Mouse (Mus musculus): ENCODE measurements at regions not wholly inside any gene's neighbourhood (a gene's known extent, or its start where the extent isn't known, plus 50 kb on each side); places are given as distances from the start of the nearest gene placed in this dataset.

DNA sequence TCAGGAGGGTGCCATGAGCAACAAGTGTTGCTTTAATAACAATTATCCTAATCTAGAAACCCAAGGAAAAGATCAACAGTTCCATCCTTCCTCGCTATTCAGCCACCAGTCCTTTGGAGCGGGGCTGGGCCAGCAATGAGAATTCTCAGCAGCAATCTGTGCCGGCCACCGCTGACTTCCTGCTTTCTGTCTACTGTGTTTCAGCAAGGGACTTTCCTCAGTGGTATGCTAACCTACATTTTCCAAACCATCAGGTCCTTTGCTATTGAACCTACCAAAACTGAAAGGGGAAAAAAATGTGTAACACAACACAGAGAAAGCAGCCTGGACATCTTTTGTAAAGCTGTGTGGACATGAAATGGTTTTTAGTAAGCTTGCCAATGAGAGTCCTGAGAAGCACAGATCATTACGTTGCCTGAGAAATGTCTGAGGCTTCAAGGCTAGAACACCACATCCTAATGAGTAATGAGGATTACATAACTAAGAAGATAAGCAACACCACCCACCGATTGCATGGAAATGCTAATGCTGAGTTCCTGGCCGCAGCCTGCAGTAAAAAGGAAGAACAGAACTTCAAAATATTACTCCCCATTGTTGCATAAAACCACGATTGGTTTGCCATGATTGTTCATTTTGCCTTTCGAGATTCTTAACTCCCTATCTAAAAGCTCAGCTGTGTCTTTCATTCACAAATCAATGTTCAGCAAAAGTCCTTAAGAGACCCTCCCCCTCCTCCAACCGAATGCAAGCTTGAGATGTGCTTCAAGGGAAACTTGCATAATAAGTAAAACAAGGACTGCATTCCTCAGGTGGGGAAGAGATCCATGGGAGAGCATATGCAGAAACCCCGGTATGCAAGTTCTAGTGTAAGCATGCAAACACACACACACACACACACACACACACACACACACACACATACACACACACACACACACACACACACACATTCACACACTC is 130.9 kb upstream of the 4930412O13Rik start:
- H3K27ac ChIP-seq (ENCODE audit: low read length) = no peak overlapping the region
- H3K4me1 ChIP-seq (ENCODE audit: insufficient read depth, low read depth, low read length) = peaks cover 4% of the 10 kb centered on the region; the same call in 1 of the 2 replicates
- TF ChIP-seq EP300 (IDR thresholded peaks at IDR 0.05) (no peak), CTCF (IDR thresholded peaks at IDR 0.05) (no peak)
- no peaks in the 10 kb centered on the region for H3K27me3 ChIP-seq (replicated peaks; ENCODE audit: insufficient read depth, low read length)
- H3K4me3 ChIP-seq (ENCODE audit: low read depth, low read length) = no peak overlapping the region
- H3K4me2 ChIP-seq (replicated peaks; ENCODE audit: low read depth, low read length) = no peak overlapping the region; the same call in 1 of the 2 replicates
- ATAC-seq = peak; percentile 49; the same call in 1 of the 2 replicates
- DNase-seq (ENCODE audit: low spot score) = peak; percentile 49
- H3K36me3 ChIP-seq (ENCODE audit: insufficient read depth, low read length) = no peaks in the 10 kb centered on the region
- no peaks in the 10 kb centered on the region for H3K9me3 ChIP-seq (ENCODE audit: low read length)
- no peak overlapping the region for H3K9ac ChIP-seq (replicated peaks; ENCODE audit: low read depth)
- 33% methylated on average over 11 of the region's 11 CpGs for WGBS

DNA sequence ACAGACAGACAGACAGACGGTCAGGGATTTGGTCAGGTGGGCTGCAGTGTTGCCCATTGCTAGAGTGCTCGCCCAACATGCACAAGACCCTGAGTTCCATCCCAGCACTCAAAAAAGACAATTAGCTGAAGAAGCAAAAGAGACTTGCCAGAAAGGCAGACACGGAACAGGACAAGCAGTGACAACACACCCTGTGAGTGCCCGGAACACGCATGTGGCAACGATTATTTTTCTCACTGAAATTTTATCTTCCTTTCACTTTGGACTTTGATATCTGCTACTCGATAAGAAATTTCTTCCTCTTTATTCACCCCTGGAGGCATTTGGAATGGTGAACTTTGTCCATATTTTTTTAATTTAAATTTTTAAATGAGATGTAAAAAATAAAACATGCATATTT is 127.4 kb upstream of the 4930412O13Rik start:
- Histone ChIP-seq H3K9ac (replicated peaks; ENCODE audit: low read depth) (no peak overlapping the region), H3K27ac (ENCODE audit: low read length) (no peak overlapping the region), H3K4me2 (replicated peaks; ENCODE audit: low read depth, low read length) (no peak overlapping the region), H3K9me3 (ENCODE audit: low read length) (no peaks in the 10 kb centered on the region), H3K36me3 (ENCODE audit: insufficient read depth, low read length) (no peaks in the 10 kb centered on the region), H3K4me3 (ENCODE audit: low read depth, low read length) (no peak overlapping the region), H3K4me1 (ENCODE audit: insufficient read depth, low read depth, low read length) (peaks cover 4% of the 10 kb centered on the region; the same call in 1 of the 2 replicates), H3K27me3 (replicated peaks; ENCODE audit: insufficient read depth, low read length) (no peaks in the 10 kb centered on the region)
- 87% methylated on average over 7 of the region's 7 CpGs for WGBS
- ATAC-seq (no peak), DNase-seq (ENCODE audit: low spot score) (no peak)
- no peak for TF ChIP-seq EP300 (IDR thresholded peaks at IDR 0.05)
- TF ChIP-seq CTCF (IDR thresholded peaks at IDR 0.05) = no peak

DNA sequence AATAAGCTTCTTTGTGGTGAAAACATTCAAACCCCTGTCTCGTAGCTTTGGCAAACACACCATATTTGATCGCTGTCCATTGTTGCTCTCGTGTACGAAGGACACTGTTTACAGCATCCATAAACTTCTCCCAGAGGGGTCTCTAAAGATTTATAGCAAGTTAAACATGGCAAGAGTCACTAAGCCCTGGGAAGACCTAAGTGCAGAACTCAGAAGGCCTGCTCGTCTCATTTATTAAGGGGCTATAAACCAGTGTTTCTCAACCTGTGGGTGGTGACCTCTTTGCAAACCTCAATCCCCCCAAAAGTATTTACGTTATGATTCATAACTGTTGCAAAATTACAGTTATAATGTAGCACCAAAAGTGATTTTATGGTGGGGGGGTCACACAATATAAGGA is 126.9 kb upstream of the 4930412O13Rik start:
- no peaks in the 10 kb centered on the region for H3K36me3 ChIP-seq (ENCODE audit: insufficient read depth, low read length)
- no peak overlapping the region for H3K4me2 ChIP-seq (replicated peaks; ENCODE audit: low read depth, low read length)
- H3K4me1 ChIP-seq (ENCODE audit: insufficient read depth, low read depth, low read length) = peaks cover 4% of the 10 kb centered on the region; the same call in 1 of the 2 replicates
- no peak overlapping the region for H3K27ac ChIP-seq (ENCODE audit: low read length)
- DNase-seq (ENCODE audit: low spot score) (no peak), ATAC-seq (no peak)
- H3K4me3 ChIP-seq (ENCODE audit: low read depth, low read length) = no peak overlapping the region
- 76% methylated on average over 6 of the region's 6 CpGs for WGBS
- TF ChIP-seq CTCF (IDR thresholded peaks at IDR 0.05) = no peak
- no peak for TF ChIP-seq EP300 (IDR thresholded peaks at IDR 0.05)
- no peaks in the 10 kb centered on the region for H3K9me3 ChIP-seq (ENCODE audit: low read length)
- H3K27me3 ChIP-seq (replicated peaks; ENCODE audit: insufficient read depth, low read length) = no peaks in the 10 kb centered on the region
- no peak overlapping the region for H3K9ac ChIP-seq (replicated peaks; ENCODE audit: low read depth)

DNA sequence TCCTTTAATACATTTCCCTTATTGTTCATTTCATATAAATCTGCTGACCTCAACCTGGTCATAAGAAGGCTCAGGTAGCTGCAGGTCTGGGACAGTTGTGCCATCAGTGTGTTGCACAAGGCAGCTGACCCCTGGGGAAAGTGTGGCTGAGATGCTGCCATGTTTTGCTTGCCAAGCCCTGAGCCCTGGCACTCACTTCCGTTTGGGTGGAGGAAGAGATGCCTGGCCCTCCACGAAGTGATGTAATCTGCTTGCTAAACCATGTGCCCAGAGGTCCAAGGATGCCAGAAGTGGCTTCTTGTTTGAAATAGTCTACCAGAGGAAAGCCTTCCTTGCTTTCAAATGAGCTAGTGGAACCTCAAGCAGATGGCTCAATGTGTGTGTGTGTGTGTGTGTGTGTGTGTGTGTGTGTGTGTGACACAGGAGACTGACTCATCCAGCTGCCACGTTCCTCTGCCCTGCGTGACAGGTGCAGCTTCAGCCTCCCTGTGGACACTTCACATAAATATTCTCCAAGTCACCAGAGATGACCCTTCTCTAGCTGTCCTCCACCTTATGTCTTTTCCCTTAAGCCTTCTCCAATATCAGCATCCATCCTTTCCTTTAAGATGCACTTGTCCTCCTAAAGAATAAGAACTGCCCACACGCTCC is 123.2 kb upstream of the 4930412O13Rik start:
- ATAC-seq (no peak), DNase-seq (ENCODE audit: low spot score) (no peak)
- Histone ChIP-seq H3K9me3 (ENCODE audit: low read length) (no peaks in the 10 kb centered on the region), H3K27ac (ENCODE audit: low read length) (no peak overlapping the region), H3K27me3 (replicated peaks; ENCODE audit: insufficient read depth, low read length) (no peaks in the 10 kb centered on the region), H3K36me3 (ENCODE audit: insufficient read depth, low read length) (no peaks in the 10 kb centered on the region), H3K4me2 (replicated peaks; ENCODE audit: low read depth, low read length) (no peak overlapping the region), H3K9ac (replicated peaks; ENCODE audit: low read depth) (no peak overlapping the region), H3K4me1 (ENCODE audit: insufficient read depth, low read depth, low read length) (no peaks in the 10 kb centered on the region), H3K4me3 (ENCODE audit: low read depth, low read length) (no peak overlapping the region)
- WGBS = 78% methylated on average over 5 of the region's 5 CpGs
- TF ChIP-seq EP300 (IDR thresholded peaks at IDR 0.05) = no peak
- TF ChIP-seq CTCF (IDR thresholded peaks at IDR 0.05) = no peak

DNA sequence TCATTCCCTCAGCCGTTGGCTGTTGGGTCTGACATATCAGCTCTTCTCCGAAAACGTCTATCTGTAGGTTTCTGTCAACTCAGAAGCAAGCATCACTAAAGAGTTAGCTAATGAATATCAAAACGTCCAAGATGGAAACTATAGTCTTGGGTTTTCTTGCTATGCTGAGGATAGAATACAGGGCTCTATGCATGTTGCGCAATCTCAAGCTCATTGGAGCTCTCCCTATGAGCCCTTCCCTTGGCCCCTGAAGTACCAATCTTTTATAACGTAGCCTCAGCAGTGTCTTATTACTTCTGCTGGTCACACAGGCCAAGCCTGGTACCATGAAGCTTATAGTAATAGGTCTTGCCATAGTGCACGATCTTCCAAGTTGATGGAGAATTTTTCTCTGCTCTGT is 122.1 kb upstream of the 4930412O13Rik start:
- no peaks in the 10 kb centered on the region for H3K27me3 ChIP-seq (replicated peaks; ENCODE audit: insufficient read depth, low read length)
- no peak overlapping the region for H3K9ac ChIP-seq (replicated peaks; ENCODE audit: low read depth)
- H3K4me1 ChIP-seq (ENCODE audit: insufficient read depth, low read depth, low read length) = no peaks in the 10 kb centered on the region
- H3K4me2 ChIP-seq (replicated peaks; ENCODE audit: low read depth, low read length) = no peak overlapping the region
- ATAC-seq = no peak
- TF ChIP-seq CTCF (IDR thresholded peaks at IDR 0.05) (no peak), EP300 (IDR thresholded peaks at IDR 0.05) (no peak)
- H3K4me3 ChIP-seq (ENCODE audit: low read depth, low read length) = no peak overlapping the region
- DNase-seq (ENCODE audit: low spot score) = no peak
- 84% methylated on average over 7 of the region's 7 CpGs for WGBS
- no peaks in the 10 kb centered on the region for H3K36me3 ChIP-seq (ENCODE audit: insufficient read depth, low read length)
- H3K9me3 ChIP-seq (ENCODE audit: low read length) = no peaks in the 10 kb centered on the region
- no peak overlapping the region for H3K27ac ChIP-seq (ENCODE audit: low read length)

DNA sequence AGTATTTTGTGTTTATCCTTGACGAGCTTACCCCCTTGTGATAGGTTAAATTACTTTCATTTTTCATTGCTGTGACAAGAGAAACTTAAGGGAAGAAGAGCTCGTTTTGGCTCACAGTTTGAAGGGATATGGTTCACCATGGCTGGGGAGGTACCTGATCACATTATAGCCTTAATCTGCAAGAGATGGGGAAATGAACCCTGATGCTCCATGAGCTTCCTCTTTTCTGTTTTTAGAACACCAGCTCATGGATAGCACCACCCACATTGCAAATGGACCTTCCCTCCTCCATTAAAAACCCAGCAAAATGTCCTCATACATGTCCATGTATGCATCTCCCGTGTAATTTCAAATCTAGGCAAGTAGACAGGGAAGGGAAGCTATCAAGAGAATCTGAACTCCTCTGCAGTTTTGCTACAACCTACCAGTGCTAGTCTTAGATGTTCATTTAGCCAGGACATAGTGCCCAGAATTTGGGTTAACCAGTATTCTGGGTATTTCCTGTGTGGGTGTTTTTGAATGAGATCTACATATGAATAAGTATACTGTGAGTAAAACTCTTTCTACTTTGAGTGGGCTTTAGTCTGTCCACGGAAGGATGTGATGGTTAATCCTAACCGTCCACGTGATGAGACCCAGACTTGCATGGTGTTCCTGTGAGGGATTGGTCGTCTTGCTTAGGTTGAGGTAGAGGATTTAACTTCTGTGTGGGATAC is 121.5 kb upstream of the 4930412O13Rik start:
- ATAC-seq (no peak), DNase-seq (ENCODE audit: low spot score) (no peak)
- no peak overlapping the region for H3K9ac ChIP-seq (replicated peaks; ENCODE audit: low read depth)
- no peaks in the 10 kb centered on the region for H3K4me1 ChIP-seq (ENCODE audit: insufficient read depth, low read depth, low read length)
- no peaks in the 10 kb centered on the region for H3K36me3 ChIP-seq (ENCODE audit: insufficient read depth, low read length)
- H3K27ac ChIP-seq (ENCODE audit: low read length) = no peak overlapping the region
- no peak for TF ChIP-seq EP300 (IDR thresholded peaks at IDR 0.05)
- no peak for TF ChIP-seq CTCF (IDR thresholded peaks at IDR 0.05)
- 75% methylated on average over 7 of the region's 7 CpGs for WGBS
- no peaks in the 10 kb centered on the region for H3K9me3 ChIP-seq (ENCODE audit: low read length)
- H3K4me2 ChIP-seq (replicated peaks; ENCODE audit: low read depth, low read length) = no peak overlapping the region
- H3K27me3 ChIP-seq (replicated peaks; ENCODE audit: insufficient read depth, low read length) = no peaks in the 10 kb centered on the region
- no peak overlapping the region for H3K4me3 ChIP-seq (ENCODE audit: low read depth, low read length)
